Mouse (Mus musculus) embryonic facial prominence, embryonic 11.5 days (tissue): ENCODE measurements around the gene Nploc4. TPM values are rescaled to one million over a fixed set of nuclear protein-coding genes. Genes with fewer than 3 reads are reported as not detected.

Experiments used
- ATAC-seq: fragments of 200-750 bp; cut with Nextera tagmentation; replicated peaks from 2 replicates; pipeline ENCODE4 v1.8.0; 2017; ENCODE audit warnings: low read depth; ENCODE audit not compliant: insufficient number of reproducible peaks, low FRiP score, low TSS enrichment
- DNase-seq: peaks from one replicate; pipeline ENCODE4 v3.0.0-alpha.2; 2015; ENCODE audit warnings: low spot score
- H3K27ac ChIP-seq: fragments of 300-500 bp; sonication (generic); replicated peaks from 2 replicates; pipeline ENCODE4 v1.5.1; 2014; ENCODE audit warnings: mild to moderate bottlenecking, low read depth, low read length, control low read depth
- H3K27me3 ChIP-seq: fragments of 300-500 bp; sonication (generic); 2 replicates; pipeline ENCODE4 v1.6.1; 2014; ENCODE audit warnings: mild to moderate bottlenecking, low read length, moderate library complexity, mixed read lengths; ENCODE audit not compliant: control insufficient read depth, insufficient read depth
- H3K36me3 ChIP-seq: fragments of 300-500 bp; sonication (generic); replicated peaks from 2 replicates; pipeline ENCODE4 v1.6.1; 2014; ENCODE audit warnings: low read depth, mild to moderate bottlenecking, low read length, moderate library complexity, mixed read lengths; ENCODE audit not compliant: control insufficient read depth, insufficient read depth
- H3K4me1 ChIP-seq: fragments of 300-500 bp; sonication (generic); 2 replicates; pipeline ENCODE4 v1.6.1; 2014; ENCODE audit warnings: low read length, mixed read lengths; ENCODE audit not compliant: control insufficient read depth, insufficient read depth
- H3K4me2 ChIP-seq: fragments of 300-500 bp; sonication (generic); 2 replicates; pipeline ENCODE4 v1.6.1; 2014; ENCODE audit warnings: low read depth, mild to moderate bottlenecking, control low read depth, low read length, moderate library complexity
- H3K4me3 ChIP-seq: fragments of 300-500 bp; sonication (generic); 2 replicates; pipeline ENCODE4 v1.5.1; 2014; ENCODE audit warnings: low read depth, low read length, control low read depth
- H3K9ac ChIP-seq: fragments of 300-500 bp; sonication (generic); replicated peaks from 2 replicates; pipeline ENCODE4 v1.6.1; 2014; ENCODE audit warnings: mild to moderate bottlenecking, control low read depth, low read length
- H3K9me3 ChIP-seq: fragments of 300-500 bp; sonication (generic); replicated peaks from 2 replicates; pipeline ENCODE4 v1.6.1; 2016; ENCODE audit warnings: mild to moderate bottlenecking, low read length, inconsistent platforms, mixed read lengths; ENCODE audit not compliant: control insufficient read depth
- WGBS: fragments of 180-500 bp; shearing (Covaris S2); extraction: QIAGEN DNeasy Blood & Tissue Kit; methylation state at CpG from one replicate; pipeline ENCODE4 v1.1.7; 2014; 5-methylcytosine and 5-hydroxymethylcytosine counted together
- polyA plus RNA-seq: library from polyadenylated mRNA; unstranded; fragments of >200 nt; fragmentation: Nextera tagmentation; extraction: Ambion mirVana; gene quantifications from 2 replicates; pipeline ENCODE4 v1.2.1, GENCODE M21; 2014

Nploc4 gene
- polyA plus RNA-seq, 1 experiment from 2014 or later, result 42.5 TPM

DNA sequence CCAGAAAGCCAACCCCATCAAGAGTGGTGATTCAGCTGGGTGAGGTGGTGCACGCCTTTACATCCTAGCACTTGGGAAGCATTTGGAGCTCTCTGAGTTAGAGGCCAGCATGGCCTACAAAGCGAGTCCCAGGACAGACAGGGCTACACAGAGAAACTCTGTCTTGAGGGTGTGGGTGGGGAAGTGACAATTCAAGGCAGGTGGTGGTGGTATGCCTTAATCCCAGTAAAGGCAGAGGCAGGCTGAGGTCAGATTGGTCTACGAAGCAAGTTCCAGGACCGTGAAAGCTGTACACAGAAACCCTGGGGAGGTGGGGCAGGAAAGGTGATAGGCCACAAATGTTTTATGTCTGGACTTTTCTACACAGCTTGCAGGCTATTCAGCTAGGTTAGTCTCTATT, 17.5 kb upstream of the Nploc4 start:
- DNase-seq (no peak), ATAC-seq (no peak)
- H3K27me3 ChIP-seq, result no peaks in the 10 kb centered on the region
- H3K9ac ChIP-seq, result no peak overlapping the region
- WGBS, result 88% methylated on average over 4 of the region's 4 CpGs
- H3K9me3 ChIP-seq, result no peaks in the 10 kb centered on the region
- no peak overlapping the region for H3K4me3 ChIP-seq
- no peak overlapping the region for H3K4me2 ChIP-seq
- H3K27ac ChIP-seq, result no peak overlapping the region
- no peaks in the 10 kb centered on the region; the same call in 1 of the 2 replicates for H3K4me1 ChIP-seq
- no peaks in the 10 kb centered on the region; the same call in 1 of the 2 replicates for H3K36me3 ChIP-seq

DNA sequence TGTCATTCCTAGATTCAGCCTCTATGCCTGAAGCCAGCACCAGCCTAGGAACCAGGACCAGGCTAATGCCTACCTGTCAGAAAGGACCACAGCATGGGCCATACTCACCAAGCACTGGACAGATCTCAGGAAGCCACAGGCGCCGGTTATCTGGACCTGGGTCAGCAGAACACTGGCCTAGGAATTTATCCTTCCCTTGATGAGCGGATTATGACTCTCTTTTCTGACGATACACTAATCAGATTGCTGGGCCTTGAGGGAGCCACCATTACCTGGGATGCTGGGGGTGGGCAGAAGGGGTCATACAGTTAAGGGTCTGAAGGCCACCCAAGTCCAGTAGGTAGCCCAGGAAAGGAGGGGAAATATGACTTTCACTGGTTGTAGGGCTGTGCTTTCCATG, 15.8 kb upstream of the Nploc4 start, which contains the start of gene Pde6g:
Gene Pde6g, minus strand, starts transcription at position 195 of the 400 bp plus-strand sequence.
- Histone ChIP-seq H3K27me3 (no peaks in the 10 kb centered on the region), H3K4me3 (no peak within 1 kb of the TSS), H3K4me2 (no peak within 1 kb of the TSS), H3K9me3 (no peaks in the 10 kb centered on the region), H3K36me3 (no peaks in the 10 kb centered on the region), H3K4me1 (no peaks in the 10 kb centered on the region; the same call in 1 of the 2 replicates), H3K9ac (no peak within 1 kb of the TSS), H3K27ac (no peak within 1 kb of the TSS)
- 81% methylated on average over 4 of the region's 4 CpGs for WGBS
- ATAC-seq, result no peak
- DNase-seq, result no peak

- no peaks in the 10 kb centered on the region for H3K27me3 ChIP-seq
- ATAC-seq (no peak), DNase-seq (no peak)
- no peak overlapping the region for H3K27ac ChIP-seq
- no peak overlapping the region for H3K4me2 ChIP-seq
- no peaks in the 10 kb centered on the region for H3K36me3 ChIP-seq
- H3K4me3 ChIP-seq, result no peak overlapping the region
- no peak overlapping the region for H3K9ac ChIP-seq
- H3K9me3 ChIP-seq, result no peaks in the 10 kb centered on the region
- WGBS, result 69% methylated on average over 3 of the region's 3 CpGs
- no peaks in the 10 kb centered on the region; the same call in 1 of the 2 replicates for H3K4me1 ChIP-seq
These were observed 14.7 kb upstream of the Nploc4 start for GRCm38 (mm10) chr11:120452246-120452645.

DNA sequence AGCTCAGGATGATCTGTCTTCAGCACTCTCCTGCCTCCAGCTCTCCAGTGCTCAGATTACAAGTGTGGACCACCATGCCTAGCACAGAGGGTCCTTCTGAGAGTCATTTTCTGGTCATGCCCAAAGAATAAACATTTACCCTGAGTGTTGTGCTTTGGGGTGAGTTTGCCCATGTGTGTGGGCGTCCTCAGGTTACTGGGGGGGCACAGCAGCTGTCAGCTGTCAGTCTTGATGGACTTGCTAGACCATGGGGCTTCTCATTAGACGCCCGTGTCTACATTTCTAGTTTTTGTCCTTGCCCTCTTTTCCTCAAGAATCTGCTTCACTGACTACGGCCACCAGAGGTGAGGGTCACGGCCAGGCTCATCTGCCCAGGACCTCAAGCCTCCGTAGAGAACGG, 9.7 kb upstream of the Nploc4 start:
- 77% methylated on average over 7 of the region's 7 CpGs for WGBS
- DNase-seq, result no peak
- Histone ChIP-seq H3K4me3 (no peak overlapping the region), H3K9me3 (no peaks in the 10 kb centered on the region), H3K9ac (no peak overlapping the region), H3K27me3 (no peaks in the 10 kb centered on the region), H3K27ac (no peak overlapping the region), H3K4me2 (no peak overlapping the region), H3K36me3 (no peaks in the 10 kb centered on the region), H3K4me1 (no peaks in the 10 kb centered on the region)
- ATAC-seq, result no peak

GRCm38 (mm10) chr11:120445475-120445874, 8.0 kb upstream of the Nploc4 start:
- no peak overlapping the region for H3K4me2 ChIP-seq
- H3K27me3 ChIP-seq, result no peaks in the 10 kb centered on the region
- no peak overlapping the region; the same call in 1 of the 2 replicates for H3K9ac ChIP-seq
- H3K4me1 ChIP-seq, result no peaks in the 10 kb centered on the region
- WGBS, result 79% methylated on average over 3 of the region's 3 CpGs
- no peak overlapping the region for H3K27ac ChIP-seq
- no peak for ATAC-seq
- no peaks in the 10 kb centered on the region for H3K9me3 ChIP-seq
- H3K36me3 ChIP-seq, result no peaks in the 10 kb centered on the region
- H3K4me3 ChIP-seq, result no peak overlapping the region
- DNase-seq, result no peak

- H3K9me3 ChIP-seq, result no peaks in the 10 kb centered on the region
- H3K4me3 ChIP-seq, result no peak overlapping the region
- H3K36me3 ChIP-seq, result no peaks in the 10 kb centered on the region
- H3K4me2 ChIP-seq, result no peak overlapping the region
- ATAC-seq, result no peak
- DNase-seq, result no peak
- no peaks in the 10 kb centered on the region for H3K27me3 ChIP-seq
- 63% methylated on average over 6 of the region's 6 CpGs for WGBS
- no peak overlapping the region for H3K9ac ChIP-seq
- no peak overlapping the region for H3K27ac ChIP-seq
- no peaks in the 10 kb centered on the region for H3K4me1 ChIP-seq
These were observed 6.6 kb upstream of the Nploc4 start for GRCm38 (mm10) chr11:120444106-120444505.

GRCm38 (mm10) chr11:120442765-120443280, 5.3 kb upstream of the Nploc4 start:
- Histone ChIP-seq H3K27me3 (no peaks in the 10 kb centered on the region), H3K9ac (no peak overlapping the region), H3K27ac (no peak overlapping the region), H3K36me3 (no peaks in the 10 kb centered on the region), H3K4me2 (no peak overlapping the region), H3K9me3 (no peaks in the 10 kb centered on the region), H3K4me1 (no peaks in the 10 kb centered on the region), H3K4me3 (no peak overlapping the region)
- WGBS, result 85% methylated on average over 3 of the region's 3 CpGs
- DNase-seq (no peak), ATAC-seq (no peak)

GRCm38 (mm10) chr11:120442344-120442743, 4.8 kb upstream of the Nploc4 start, which contains the start of gene Tspan10:
Gene Tspan10 (plus strand): TSS chr11:120442644.
- 86% methylated on average over 3 of the region's 3 CpGs for whole genome bisulfite sequencing
- ATAC-seq (no peak), DNase-seq (no peak)
- Histone ChIP-seq H3K4me3 (no peak within 1 kb of the TSS), H3K4me2 (no peak within 1 kb of the TSS), H3K27ac (no peak within 1 kb of the TSS), H3K36me3 (no peaks in the 10 kb centered on the region), H3K9ac (no peak within 1 kb of the TSS), H3K4me1 (no peaks in the 10 kb centered on the region), H3K27me3 (no peaks in the 10 kb centered on the region), H3K9me3 (no peaks in the 10 kb centered on the region)
